Mouse (Mus musculus): ENCODE results near the gene Atoh8.

DNA sequence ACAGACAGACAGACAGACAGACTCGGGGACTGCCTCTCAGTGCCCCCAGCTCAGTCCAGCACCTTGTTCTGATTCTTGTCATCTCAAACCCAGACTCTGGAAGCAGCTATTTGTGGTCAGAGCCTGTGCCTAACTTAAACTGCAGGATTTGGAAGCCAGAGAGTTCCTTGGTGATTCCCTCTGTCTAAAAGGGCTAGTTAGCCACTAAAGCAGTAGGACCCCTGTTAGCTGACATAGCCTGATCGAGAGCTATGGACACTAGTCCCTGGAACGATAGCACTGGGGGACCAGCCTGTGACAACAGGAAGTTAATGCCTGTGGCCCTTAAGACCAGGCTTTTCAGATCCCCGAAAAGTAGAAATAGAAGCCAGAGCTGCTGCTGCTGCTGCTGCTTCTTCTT is 43.5 kb upstream of the Atoh8 start:
- TF ChIP-seq EP300 (IDR thresholded peaks at IDR 0.05; ENCODE audit: insufficient read depth, low read depth, low read length) (no peak), POLR2A (IDR thresholded peaks at IDR 0.05; ENCODE audit: insufficient read depth, low read depth, low read length) (no peak), CTCF (IDR thresholded peaks at IDR 0.05) (no peak)
